Mouse (Mus musculus) NIH3T3 (cell line): ENCODE measurements around the gene Plcl2.
"Not testable (repeated sequence)": the region's sequence is repeated elsewhere in the genome, so short reads cannot be mapped to it uniquely, and the experiment has no call there.

ENCODE experiments used
- DNase-seq: peaks from one replicate; pipeline ENCODE4 v3.0.0-alpha.2; 2012; ENCODE audit warnings: low read depth

Plcl2 gene

DNA sequence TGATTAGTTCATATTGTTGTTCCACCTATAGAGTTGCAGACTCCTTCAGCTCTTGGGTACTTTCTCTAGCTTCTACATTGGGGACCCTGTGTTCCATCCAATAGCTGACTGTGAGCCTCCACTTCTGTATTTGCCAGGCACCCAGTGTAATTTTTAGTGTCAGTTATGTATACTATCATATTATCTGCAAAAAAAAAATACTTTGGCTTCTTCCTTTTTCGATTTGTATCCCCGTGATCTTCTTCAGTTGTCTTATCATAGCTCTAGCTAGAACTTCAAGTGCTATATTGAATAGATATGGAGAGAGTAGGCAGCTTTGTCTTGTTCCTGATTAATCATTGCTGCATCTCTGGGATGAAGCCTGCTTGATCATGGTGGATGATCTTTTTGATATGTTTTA, 25.7 kb downstream of the Plcl2 start:
- DNase-seq, result not testable (repeated sequence)

DNA sequence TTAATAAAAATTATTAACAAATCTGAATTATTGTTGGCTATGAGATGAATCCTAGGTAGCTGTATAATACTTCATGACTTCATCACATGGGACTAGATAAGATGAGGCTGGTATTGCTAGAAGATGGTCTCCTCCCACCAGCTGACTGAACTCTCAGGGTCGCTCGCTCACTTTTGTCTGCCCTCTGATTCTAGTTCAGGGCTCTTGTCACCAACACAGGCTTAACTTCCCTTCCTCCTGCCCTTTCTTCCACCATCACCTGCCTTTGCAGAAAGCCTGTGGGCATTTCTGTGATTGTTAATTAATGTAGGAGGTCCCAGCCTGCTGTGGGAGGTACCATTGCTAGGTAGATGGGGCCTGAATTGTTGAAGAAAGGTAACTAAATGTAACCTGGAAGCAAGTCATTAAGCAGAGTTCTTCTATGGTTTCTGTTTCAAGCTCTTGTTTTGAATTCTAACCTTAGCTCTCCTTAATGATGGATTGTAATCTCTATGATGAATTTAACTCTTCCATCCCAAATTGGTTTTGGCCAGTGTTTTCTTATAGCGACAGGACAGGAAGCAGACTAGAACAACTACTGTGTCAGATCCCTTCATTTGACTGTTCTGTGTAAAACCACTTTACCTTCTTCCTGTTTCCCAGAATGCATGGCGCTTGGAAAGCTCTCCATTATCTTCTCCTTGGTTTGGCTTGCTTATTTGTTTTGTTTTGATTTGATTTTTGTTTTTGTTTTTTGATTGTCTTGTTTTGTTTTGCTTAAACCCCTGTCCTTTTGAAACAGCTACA, 27.4 kb downstream of the Plcl2 start:
- DNase-seq, result no peak

DNA sequence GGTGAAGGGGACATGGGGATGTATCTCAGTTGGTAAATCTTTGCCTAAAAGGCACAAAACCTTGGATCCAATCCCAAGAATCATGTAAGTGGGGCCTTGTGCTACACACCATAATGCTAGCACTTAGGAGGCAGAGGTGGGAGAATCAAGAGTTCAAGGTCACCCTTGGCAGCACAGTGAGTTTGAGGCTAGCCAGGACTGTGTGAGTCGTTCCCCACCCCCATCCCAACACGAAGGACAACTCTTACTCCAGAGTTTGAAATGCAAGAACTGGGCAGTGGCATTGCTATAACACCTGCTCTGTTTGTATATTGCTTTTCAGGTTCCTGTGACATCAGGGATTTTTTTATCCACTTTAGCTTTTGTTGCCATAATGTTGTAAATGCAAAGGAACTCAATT, 28.6 kb downstream of the Plcl2 start:
- no peak for DNase-seq

DNA sequence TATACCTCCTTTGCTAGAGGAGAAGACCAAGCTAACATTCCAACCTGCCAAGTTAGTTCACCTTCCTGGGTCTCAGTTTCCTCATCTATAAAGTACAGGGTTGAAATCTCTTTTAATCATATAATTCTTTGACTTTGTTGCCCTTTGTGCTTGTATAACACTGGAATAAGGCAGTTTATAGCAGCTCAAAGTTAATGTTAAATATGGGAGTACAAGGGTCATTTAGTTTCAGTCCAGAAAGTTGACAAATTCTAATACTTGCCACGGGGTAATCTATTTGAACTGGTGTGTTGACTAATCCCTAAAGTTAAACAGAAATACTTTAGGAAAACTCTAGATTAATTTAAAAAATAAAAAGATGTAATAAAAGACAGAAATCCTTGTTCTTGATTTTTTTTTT, 35.7 kb downstream of the Plcl2 start:
- DNase-seq, result no peak

DNA sequence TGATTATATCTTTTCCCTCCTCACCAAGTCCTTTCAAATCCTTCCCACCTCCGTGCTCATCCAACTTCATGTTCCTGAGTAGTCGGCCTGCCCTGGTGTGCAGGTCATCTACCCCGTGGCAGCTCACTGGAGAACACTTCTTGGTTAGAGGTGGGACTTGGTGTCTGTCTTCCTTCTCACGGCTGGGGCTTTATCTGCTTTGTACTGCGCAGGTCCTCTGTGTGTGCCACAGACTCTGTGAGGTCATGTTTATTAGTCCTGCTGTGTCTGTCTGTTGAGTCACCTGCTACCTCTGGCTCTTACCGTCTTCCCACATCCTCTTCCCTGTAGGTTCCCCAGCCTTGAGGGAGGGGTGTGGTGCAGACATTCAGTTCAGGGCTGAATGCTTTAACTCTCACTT, 36.1 kb downstream of the Plcl2 start:
- DNase-seq, result no peak

DNA sequence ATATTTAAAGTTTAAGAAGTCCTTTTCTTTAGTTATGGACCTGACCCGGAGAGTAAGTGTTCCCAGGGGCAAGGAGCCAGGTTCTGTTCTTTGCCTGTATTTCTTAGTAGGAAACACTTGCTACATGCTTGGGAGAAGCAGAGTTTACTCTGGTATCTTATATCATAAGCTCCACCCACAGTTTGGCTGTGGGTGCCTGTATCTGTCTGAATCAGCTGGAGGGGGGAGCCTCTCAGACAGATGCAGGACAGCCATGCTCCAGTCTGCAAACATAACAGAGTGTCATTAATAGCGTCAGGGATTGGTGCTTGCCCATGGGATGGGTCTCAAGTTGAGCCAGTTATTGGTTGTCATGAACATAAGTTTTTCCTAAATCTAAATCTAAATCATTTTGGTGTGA, 42.9 kb downstream of the Plcl2 start:
- no peak for DNase-seq

DNA sequence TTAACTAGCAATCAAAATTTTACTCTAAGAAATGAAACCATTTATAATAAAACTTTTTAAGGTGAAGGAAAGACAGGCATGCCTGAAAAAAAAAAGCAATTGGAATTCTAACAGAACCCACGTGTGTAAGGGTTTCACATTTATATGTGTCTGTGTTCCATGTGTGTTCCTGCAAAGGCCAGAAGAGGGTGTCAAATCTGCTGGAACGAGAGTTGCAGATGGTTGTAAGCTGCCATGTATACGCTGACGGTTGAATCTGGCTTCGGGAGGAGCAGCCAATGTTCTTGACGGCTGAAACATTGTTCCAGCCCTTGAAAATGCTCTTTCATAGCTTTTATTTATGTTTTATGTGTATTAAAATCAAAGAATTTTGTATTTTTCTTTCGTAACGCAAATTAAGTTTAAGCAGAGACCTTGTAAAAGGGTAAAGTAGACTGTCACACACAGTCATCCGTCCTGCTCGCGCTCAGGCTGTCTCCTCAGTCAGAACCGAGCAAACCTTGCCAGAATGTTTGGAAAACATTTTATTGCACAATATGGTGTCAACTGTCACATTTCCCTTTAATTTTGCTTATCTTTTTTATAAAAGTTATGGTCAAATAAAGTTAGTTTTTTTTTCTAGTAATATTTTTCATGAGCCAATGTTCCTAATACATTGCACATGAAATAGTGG, 48.5 kb downstream of the Plcl2 start:
- no peak for DNase-seq

DNA sequence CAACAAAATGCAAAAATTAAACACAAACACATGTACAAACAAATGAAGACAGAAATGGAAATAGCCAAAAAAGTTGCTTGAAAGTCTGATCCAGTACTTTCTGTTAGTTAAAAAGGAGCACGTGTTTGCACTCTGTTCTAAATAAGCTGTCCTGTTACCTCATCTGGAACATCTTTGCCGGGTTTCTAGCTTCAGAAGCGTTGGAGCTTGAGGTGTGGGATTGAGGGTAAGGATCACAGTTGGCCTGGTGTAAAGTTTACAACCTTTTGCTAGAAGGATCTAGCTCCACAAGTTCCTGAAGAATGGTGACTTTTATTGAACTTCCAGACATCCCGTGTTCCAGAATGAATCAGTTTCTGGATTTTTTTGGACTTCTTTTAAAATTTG, 49.0 kb downstream of the Plcl2 start:
- DNase-seq, result no peak

DNA sequence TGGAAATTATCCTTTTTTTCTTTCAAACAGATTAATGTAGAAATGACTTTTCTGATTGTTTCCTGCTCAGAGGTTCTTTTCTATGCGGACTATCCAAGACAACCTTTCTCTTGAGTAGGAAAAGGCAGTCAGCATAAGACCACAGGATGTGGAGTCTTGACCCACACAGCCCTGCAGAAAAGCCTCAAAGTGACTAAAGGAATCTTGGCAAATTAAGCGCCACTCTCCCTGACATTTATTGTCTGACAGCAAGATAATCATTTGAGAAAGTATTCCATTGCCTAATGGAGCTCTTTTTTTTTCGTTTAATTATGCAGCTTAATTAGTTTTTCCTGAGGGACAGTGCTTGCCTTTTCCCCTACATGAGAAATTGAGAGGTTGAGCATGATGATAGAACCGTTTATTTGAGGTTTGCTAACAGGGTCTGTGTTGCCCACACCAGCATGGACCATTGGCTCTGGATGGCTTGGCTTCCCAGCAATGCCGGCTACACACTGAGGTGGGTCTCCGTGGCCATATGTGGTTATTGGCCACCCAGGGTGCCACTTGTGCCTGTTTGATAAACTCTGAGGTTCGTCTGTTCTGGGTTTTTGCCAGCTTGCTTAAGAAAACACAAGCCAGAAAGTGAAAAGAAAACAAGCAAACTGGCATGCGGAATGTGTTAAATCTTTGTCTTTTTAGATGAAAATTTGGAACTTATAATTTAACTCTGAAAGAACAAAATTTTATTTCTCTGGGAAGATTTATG, 56.3 kb downstream of the Plcl2 start:
- no peak for DNase-seq

DNA sequence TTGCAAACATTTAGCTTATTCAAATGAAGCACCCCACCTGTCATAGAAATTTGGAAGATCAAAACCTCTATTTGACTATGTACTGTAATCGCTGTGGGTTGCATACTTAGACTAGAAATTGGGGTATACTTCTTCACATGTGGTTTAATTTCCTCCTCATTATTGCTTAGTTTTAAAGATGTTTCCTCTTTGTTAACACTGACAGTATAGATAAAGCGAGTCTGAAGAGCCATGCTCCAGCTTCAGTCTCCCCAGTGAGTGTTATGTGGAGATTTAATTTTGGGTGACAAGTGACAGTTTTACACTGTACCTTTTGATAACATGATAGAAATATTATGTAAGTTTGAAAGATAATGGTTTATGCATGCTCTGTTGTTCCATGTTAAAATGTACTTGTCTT, 59.6 kb downstream of the Plcl2 start:
- DNase-seq, result no peak

DNA sequence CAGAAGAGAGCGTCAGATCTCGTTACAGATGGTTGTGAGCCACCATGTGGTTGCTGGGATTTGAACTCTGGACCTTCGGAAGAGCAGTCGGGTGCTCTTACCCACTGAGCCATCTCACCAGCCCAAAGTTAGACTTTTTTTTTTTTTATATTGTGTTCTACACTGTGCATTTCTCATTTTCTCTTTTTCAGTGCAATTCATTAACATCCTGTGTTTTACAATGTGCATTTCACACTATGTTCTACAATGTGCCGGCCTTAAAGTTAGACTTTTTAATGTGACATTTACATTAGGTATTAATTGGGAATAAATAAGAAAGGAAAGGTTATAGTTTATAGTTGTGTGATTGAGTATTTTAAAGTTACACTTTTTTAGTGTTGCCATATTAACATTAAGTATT, 61.0 kb downstream of the Plcl2 start:
- not testable (repeated sequence) for DNase-seq

DNA sequence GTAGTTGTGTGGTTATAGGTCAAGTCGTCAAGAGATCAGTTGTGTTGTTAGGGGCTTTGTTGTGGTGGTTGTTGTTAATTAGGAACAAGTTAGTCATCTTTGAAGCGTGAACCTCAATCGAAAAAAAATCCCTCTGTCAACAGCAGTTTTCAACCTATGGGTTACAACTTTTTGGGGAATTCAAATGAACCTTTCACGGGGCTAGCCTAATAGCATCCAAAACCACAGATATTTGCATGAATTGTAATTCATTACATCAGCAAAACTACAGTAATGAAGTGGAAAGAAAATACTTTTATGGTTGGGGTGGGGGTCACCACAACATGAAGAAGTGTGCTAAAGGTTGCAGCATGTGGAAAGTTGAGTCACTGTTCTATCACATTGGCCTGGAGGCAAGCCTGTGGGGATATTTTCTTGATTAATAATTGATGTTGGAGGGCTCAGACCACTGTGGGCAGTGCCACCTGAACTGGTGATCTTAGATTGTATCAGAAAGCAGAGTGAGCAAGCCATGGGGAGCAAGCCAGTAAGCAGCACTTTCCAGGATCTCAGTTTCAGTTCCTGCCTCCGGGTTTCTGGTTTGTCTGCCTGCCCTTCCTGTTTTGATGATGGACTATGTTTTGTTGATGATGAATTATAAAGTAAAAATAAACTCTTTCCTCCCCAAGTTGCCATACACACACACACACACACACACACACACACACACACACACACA, 61.6 kb downstream of the Plcl2 start:
- no peak for DNase-seq

DNA sequence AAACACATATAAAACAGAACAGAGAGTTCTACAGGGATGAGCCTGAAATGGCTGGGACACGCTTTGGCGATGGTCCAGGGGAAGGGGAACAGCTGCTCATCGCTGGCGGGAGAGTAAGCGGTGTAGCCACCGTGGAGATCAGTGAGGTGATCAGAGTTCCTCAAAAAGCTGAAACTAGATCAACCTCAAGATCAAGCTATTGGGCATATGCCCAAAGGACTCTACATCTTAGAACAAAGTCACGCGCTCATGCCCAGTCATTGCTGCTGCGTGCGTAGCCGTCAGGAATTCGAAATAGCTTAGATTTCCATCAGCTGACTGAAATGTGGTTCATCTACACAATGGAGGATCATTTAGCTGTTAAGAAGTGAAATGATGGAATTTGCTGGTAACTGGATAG, 65.0 kb downstream of the Plcl2 start:
- no peak for DNase-seq

DNA sequence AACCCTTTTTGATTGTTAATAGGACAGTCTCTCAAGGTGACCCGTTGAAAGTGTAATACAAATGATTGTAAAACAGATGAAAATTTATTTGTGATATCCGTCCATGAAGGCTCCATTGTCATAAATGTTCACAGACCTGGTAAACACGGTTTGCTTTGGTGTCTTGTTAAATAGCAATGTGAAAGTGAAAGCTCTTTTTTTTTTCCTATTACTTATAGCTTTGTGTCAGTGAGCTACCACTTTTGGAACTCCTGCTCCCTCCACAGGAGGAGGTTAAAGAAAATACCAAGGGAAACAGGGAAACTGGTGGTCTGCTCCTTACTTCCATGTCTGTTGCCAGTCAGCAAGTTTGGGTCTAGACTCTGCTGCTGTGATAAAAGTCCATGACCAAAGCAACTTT, 71.2 kb downstream of the Plcl2 start:
- no peak for DNase-seq

DNA sequence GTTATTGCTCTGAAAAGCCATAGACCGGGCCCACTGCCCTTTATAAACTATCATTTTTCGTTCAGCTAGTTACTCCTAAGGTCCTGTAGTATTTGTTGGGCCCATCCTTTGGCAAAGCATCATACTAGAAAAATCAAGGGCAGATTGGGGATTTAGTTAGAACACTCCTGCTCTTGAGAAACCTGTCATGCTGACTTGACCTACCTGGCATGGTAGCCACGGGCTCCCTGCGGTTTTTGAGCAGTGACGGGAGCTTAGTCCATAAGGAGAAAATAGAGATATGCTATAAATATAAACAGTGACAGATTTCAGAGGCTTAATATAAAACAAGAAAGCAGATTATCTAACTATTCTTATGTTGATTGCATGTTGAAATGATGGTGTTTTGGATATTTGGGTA, 77.6 kb downstream of the Plcl2 start:
- DNase-seq, result no peak

DNA sequence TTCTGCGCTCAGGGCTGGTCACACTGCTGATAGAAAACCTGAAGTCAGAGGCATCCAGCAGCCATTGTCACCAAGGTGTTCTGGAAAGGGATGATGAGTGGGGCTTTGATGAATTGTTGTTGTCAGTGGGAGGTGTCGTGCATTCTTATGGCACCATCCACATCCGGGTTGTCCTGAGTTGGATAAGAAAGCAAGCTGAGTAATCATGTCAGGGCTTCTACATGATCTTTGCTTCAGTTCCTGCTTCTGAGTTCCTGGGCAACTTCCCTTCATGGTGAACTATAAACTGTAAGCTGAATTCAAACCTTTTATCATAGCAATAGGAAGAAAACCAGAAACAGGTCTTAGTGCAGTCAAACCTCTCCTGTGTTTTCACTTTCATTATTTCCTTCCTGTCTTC, 78.7 kb downstream of the Plcl2 start:
- DNase-seq, result no peak

DNA sequence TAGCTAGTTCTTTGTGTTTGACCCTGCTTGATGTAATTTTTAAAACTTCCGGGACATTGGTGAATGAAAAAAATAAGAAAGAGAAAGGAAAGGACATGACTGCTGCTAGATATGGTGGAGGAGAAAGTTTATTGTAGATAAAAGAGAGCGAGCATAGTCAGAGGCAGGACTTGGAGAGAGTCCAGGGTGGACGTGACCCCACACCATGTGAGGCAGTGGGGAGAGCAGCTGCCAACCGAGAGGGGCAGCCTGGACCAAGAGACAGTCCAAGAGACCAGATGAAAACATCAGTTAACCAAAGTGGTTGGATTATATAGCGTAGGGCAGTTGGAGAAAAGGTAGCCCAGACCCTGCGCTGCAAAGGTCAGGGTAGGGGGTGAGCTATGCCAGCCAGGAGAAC, 91.0 kb downstream of the Plcl2 start:
- DNase-seq, result no peak

DNA sequence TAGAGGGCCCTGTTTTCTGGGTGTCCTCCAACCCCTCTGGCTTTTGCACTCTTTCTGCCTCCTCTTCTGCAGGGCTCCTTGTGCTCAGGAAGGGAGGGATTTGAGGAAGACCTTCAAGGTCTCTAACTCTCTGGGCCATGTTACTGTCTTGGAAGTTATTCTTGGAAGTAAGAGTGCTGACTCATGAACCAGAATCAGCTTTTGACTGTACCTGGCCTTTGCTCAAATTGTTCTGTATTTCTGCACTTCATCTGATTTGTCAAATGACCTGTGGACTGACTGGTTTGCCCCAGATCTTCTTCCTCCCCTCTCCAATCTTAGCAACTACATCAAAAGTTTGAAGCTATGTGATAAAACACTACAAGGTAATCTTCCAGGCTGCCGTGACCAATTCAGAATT, 91.5 kb downstream of the Plcl2 start:
- DNase-seq, result no peak

DNA sequence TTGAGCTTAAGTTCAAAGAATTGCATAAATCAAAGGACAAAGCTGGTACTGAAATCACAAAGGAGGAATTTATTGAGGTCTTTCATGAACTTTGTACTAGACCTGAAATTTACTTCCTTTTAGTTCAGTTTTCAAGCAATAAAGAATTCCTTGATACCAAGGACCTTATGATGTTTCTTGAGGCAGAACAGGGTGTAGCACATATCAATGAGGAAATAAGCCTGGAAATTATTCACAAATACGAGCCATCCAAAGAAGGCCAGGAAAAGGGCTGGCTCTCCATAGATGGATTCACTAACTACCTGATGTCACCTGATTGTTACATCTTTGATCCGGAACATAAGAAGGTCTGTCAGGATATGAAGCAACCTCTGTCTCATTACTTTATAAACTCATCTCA, 97.7 kb downstream of the Plcl2 start:
- DNase-seq, result no peak

DNA sequence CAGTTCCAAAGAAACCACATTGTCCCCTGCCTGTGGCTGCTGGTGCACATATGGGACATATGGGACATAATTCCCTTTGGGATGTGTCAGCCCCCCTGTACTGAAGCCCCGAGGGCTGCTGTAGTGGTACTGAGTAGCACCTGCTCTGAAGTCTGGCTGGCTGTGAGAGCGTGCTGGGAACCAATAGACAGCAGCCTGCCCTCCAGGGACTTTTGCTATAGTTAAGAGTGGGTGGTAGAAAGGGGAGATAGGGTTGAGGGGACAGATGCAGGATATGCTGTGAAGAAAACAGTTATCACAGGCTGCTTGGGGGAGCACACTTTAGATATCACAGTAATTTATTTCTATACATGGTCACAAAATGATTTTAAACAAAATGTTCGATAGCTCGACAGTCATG, 100.7 kb downstream of the Plcl2 start:
- no peak for DNase-seq

DNA sequence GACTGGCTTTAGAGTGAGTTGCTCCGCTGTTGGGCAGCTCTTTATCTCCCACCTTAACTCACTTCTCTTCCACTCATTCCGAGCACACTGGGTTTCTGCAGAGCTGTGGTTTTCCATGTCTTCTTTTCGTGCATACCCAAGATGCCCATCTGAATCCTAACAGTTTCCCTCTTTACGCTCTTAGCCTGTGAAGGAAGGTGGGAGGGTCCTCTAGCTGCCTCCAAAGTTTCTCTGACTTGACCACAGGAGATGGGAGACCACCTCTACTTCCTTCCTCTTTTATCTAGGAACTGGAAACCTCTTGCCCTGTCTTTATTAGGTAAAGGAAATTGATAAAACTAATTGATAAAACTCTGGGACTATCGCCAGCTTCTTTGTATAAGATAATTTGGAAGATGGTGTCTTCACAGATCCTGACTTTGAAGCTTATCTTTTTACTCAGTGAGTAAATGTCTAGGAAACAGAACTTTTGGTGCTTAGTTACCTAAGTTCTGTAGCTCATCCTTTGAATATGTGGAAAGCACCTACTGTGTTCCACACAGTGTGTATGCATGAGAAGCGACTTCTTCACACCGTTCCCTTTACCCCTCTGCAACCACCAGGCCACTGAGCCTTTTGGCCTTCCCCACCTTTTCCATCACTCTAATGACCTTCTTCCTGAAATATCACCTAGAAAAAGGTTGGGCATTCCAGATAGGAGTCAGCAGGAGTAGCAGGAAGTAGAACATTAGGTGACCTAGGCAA, 111.8 kb downstream of the Plcl2 start:
- no peak for DNase-seq

DNA sequence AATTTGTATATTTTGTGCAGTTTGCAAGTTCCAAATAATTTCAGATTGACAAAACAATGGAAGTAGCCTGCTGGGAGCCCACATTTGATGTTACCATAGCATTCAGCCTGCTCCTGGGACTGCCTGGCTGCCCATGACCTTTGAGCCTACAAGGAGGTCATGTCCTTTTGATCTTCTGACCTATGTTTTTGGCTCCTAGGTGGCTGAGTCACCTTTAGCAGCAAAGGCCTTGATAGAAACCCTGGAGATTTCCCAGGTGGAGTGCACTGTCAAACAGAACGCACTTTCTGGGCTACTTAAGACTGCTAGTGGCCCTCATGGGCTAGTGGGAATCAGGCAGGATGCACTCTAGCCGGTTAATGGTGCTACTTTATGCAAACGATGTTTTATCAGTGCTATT, 112.8 kb downstream of the Plcl2 start:
- no peak for DNase-seq
